Mouse (Mus musculus): ENCODE results near the gene Otulin. TPM values are rescaled to one million over a fixed set of nuclear protein-coding genes. Genes with fewer than 3 reads are reported as not detected.
A peak's percentile ranks its signal among the peaks of the same experiment; 100 is the strongest.

The Otulin gene
- polyA plus RNA-seq, 1 experiment = 100 TPM

DNA sequence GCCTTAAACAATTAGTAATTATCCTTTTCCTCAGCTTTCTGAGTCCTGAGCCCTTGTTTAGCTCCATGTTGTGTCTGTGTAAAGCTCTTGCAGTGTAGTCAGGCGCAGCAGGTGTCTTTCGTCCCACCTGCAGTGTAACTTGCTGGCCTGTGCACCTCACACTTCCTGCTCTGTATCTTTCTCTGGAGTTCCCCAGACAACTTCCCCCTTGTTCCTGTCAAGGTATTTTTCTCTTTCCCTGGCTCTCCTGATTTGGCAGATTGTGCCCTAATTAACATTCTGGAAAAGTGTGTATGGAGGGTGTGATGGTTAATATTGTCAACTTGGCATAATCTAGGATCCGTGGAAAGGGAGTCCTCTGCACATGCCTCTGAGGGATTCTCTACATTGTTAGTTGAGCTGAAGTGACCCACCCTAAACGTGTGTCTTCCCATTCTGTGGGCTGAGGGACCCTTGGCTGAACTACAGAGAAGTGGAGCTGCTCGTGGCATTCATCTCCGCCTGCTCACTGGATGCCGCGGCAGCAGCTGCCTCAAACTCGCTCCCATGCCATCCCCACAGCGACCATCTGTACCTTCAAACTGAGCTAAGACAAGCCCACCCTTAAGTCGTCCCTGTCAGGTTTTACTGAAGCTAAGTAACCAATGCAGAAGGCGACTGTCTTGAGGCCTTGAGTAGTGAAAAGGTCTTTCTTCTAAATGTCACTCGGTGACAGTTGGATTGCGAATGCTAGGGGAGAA, 42.2 kb downstream of the Otulin start:
- no peak overlapping the region for H3K27ac ChIP-seq (ENCODE audit: insufficient read depth, low read depth, low read length)
- no peak overlapping the region for H3K4me3 ChIP-seq (ENCODE audit: insufficient read depth, low read length)
- H3K4me1 ChIP-seq (ENCODE audit: control insufficient read depth, insufficient read depth, low read length) = peaks cover 15% of the 10 kb centered on the region
- TF ChIP-seq POLR2A (IDR thresholded peaks at IDR 0.05; ENCODE audit: borderline replicate concordance, low read depth, low read length) = no peak
- no peak for TF ChIP-seq CTCF (IDR thresholded peaks at IDR 0.05; ENCODE audit: low read depth, low read length)

DNA sequence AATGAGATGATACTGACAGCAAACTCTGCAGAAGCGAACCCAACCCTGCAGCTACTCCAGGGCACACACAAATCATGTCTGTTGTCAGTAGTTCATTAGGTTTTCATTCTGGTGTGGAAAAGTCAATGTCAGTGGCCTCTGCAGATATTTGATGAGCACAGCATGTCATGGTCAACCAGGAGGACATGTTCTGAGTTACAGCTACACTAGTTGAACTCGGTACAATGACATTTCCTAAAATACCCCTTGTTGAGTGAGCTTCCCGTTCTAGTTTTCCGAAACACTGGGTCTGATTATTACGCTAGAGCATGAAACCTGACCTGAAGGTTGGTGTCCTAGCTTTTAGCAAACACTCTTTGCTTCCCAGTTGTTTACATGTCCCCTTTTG, 44.4 kb downstream of the Otulin start:
- no peak for TF ChIP-seq POLR2A (IDR thresholded peaks at IDR 0.05; ENCODE audit: borderline replicate concordance, low read depth, low read length)
- TF ChIP-seq CTCF (IDR thresholded peaks at IDR 0.05; ENCODE audit: low read depth, low read length) = no peak
- Histone ChIP-seq H3K4me1 (ENCODE audit: control insufficient read depth, insufficient read depth, low read length) (peaks cover 13% of the 10 kb centered on the region), H3K27ac (ENCODE audit: insufficient read depth, low read depth, low read length) (no peak overlapping the region), H3K4me3 (ENCODE audit: insufficient read depth, low read length) (no peak overlapping the region)

- H3K27ac ChIP-seq (ENCODE audit: insufficient read depth, low read depth, low read length) = no peak overlapping the region
- H3K4me1 ChIP-seq (ENCODE audit: control insufficient read depth, insufficient read depth, low read length) = peaks cover 13% of the 10 kb centered on the region
- no peak for TF ChIP-seq POLR2A (IDR thresholded peaks at IDR 0.05; ENCODE audit: borderline replicate concordance, low read depth, low read length)
- no peak for TF ChIP-seq CTCF (IDR thresholded peaks at IDR 0.05; ENCODE audit: low read depth, low read length)
- H3K4me3 ChIP-seq (ENCODE audit: insufficient read depth, low read length) = no peak overlapping the region
Observed at GRCm38 (mm10) chr15:27585466-27586092, 44.9 kb downstream of the Otulin start.

DNA sequence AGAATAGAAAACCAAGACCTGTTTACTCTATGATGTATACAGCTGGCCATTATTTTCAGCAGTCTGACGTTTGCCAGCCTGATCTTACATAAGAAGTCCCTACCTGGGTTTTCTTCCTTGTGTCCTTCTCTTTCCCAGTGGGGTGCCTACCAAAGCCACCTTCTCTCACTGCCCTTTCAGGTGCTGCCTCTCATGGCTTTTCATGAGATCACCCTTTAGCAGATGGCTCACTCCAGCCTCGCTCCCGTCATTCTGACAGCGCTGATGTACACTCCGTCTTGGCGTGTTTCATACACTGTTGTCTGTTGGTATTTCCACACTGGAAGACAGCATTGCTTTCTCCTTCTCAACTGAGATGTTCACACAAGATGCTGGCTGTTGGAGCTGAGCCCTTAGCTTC, 46.9 kb downstream of the Otulin start:
- TF ChIP-seq POLR2A (IDR thresholded peaks at IDR 0.05; ENCODE audit: borderline replicate concordance, low read depth, low read length) (no peak), CTCF (IDR thresholded peaks at IDR 0.05; ENCODE audit: low read depth, low read length) (no peak)
- Histone ChIP-seq H3K4me1 (ENCODE audit: control insufficient read depth, insufficient read depth, low read length) (no peaks in the 10 kb centered on the region; the same call in 1 of the 2 replicates), H3K4me3 (ENCODE audit: insufficient read depth, low read length) (no peak overlapping the region), H3K27ac (ENCODE audit: insufficient read depth, low read depth, low read length) (no peak overlapping the region)

DNA sequence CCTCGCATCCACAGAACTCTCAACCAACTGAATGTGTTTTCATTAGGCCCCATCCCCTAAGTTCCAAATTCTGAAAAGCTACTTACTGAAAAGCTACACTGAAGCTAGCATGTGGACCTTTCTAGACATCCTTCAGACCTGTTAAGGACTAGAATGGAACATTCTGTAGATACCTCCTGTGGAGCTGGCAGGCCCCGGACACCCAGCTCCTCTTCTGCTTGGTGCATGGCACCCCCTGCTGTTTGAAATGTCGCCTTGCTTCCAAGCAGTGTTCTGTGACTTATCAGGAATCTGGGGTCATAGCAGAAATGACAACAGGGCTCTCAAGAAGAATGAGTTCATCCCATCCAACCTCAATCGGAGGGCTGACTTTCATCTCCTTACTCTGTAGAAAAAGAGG, 47.5 kb downstream of the Otulin start:
- Histone ChIP-seq H3K27ac (ENCODE audit: insufficient read depth, low read depth, low read length) (no peak overlapping the region), H3K4me1 (ENCODE audit: control insufficient read depth, insufficient read depth, low read length) (no peaks in the 10 kb centered on the region; the same call in 1 of the 2 replicates), H3K4me3 (ENCODE audit: insufficient read depth, low read length) (no peak overlapping the region)
- TF ChIP-seq CTCF (IDR thresholded peaks at IDR 0.05; ENCODE audit: low read depth, low read length) (peak; percentile 28; the same call in 1 of the 2 replicates), POLR2A (IDR thresholded peaks at IDR 0.05; ENCODE audit: borderline replicate concordance, low read depth, low read length) (no peak)

GRCm38 (mm10) chr15:27582428-27582827, 48.1 kb downstream of the Otulin start:
- H3K27ac ChIP-seq (ENCODE audit: insufficient read depth, low read depth, low read length) = no peak overlapping the region
- no peak for TF ChIP-seq CTCF (IDR thresholded peaks at IDR 0.05; ENCODE audit: low read depth, low read length)
- no peak for TF ChIP-seq POLR2A (IDR thresholded peaks at IDR 0.05; ENCODE audit: borderline replicate concordance, low read depth, low read length)
- no peaks in the 10 kb centered on the region; the same call in 1 of the 2 replicates for H3K4me1 ChIP-seq (ENCODE audit: control insufficient read depth, insufficient read depth, low read length)
- no peak overlapping the region for H3K4me3 ChIP-seq (ENCODE audit: insufficient read depth, low read length)

DNA sequence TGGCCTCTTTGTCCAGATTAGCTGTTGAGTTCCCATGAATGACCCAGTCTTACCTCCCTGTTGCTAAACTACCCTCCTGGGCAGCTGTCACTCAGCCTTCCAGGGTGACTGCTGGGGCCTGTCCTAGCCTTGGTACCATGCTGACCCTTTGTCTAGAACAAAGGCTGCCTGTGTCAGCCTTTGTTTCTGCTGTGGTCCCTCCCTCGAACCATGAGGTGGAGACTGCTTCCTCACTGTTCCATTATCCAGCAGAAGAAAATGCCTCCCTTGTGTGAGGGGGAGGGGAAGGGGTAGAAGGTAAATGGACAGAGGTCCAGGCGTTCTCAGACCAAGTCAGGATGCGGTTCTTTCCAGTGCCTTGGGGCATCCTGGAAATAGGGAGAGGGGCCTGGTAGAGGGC, 48.9 kb downstream of the Otulin start:
- H3K4me1 ChIP-seq (ENCODE audit: control insufficient read depth, insufficient read depth, low read length) = no peaks in the 10 kb centered on the region; the same call in 1 of the 2 replicates
- H3K27ac ChIP-seq (ENCODE audit: insufficient read depth, low read depth, low read length) = no peak overlapping the region
- no peak overlapping the region for H3K4me3 ChIP-seq (ENCODE audit: insufficient read depth, low read length)
- TF ChIP-seq CTCF (IDR thresholded peaks at IDR 0.05; ENCODE audit: low read depth, low read length) (no peak), POLR2A (IDR thresholded peaks at IDR 0.05; ENCODE audit: borderline replicate concordance, low read depth, low read length) (no peak)

DNA sequence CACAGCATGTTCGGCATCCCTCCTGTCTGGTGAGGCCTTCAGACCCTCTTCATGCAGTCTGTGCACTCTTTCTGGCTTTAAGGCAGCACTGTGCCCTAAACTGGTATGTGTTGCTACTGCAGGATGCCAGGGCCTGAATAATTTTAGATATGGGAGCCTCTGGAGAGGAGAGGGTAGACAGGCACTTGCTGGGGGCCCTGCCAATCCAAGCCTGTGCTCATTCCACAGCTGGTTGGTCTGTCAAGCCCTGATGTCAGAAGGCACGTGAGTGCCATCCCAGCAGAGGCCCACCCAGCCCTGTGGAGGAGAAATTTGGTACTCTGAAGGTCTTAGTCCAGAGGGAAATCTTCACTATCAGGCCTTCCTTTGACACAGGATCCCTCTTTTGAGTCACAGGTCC, 49.7 kb downstream of the Otulin start:
- H3K27ac ChIP-seq (ENCODE audit: insufficient read depth, low read depth, low read length) = no peak overlapping the region
- H3K4me1 ChIP-seq (ENCODE audit: control insufficient read depth, insufficient read depth, low read length) = no peaks in the 10 kb centered on the region; the same call in 1 of the 2 replicates
- no peak overlapping the region for H3K4me3 ChIP-seq (ENCODE audit: insufficient read depth, low read length)
- TF ChIP-seq POLR2A (IDR thresholded peaks at IDR 0.05; ENCODE audit: borderline replicate concordance, low read depth, low read length) (no peak), CTCF (IDR thresholded peaks at IDR 0.05; ENCODE audit: low read depth, low read length) (no peak)

DNA sequence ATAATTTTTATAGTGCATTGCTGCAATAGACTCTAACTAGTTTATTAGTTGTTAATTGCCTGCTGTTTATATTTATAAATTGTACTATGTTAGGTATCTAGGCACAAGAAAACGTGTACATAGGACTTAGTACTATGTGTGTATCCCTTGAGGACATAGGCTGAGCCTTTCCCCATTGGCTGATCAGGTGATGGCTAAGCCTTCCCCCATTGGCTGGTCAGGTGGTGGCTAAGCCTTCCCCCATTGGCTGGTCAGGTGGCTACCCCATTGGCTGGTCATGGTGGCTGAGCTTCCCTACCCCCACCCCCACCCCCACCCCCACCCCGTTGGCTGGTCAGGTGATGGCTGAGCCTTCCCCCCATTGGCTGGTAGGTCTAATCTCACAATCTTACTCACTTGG, 50.6 kb downstream of the Otulin start:
- Histone ChIP-seq H3K4me3 (ENCODE audit: insufficient read depth, low read length) (no peak overlapping the region), H3K27ac (ENCODE audit: insufficient read depth, low read depth, low read length) (no peak overlapping the region), H3K4me1 (ENCODE audit: control insufficient read depth, insufficient read depth, low read length) (no peaks in the 10 kb centered on the region; the same call in 1 of the 2 replicates)
- no peak for TF ChIP-seq POLR2A (IDR thresholded peaks at IDR 0.05; ENCODE audit: borderline replicate concordance, low read depth, low read length)
- no peak for TF ChIP-seq CTCF (IDR thresholded peaks at IDR 0.05; ENCODE audit: low read depth, low read length)

DNA sequence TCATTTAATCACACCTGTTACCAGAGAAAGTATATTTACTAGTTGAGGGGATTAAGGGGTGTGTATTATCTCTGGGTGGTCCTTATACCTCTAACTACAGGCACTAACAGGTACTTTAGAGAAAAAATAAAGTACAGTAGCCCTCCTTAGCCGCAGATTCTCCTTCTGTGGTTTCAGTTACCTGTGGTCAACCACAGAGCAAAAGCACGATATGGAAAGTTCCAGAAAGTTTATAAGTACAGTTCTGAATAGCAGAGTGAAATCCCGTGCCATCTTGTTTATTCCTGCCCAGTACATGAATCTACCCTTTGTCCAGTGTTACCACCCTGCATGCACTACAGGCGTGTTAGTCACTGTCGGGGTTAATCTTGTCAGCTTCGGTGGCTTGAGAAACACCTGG, 51.6 kb downstream of the Otulin start:
- Histone ChIP-seq H3K4me1 (ENCODE audit: control insufficient read depth, insufficient read depth, low read length) (no peaks in the 10 kb centered on the region; the same call in 1 of the 2 replicates), H3K27ac (ENCODE audit: insufficient read depth, low read depth, low read length) (no peak overlapping the region), H3K4me3 (ENCODE audit: insufficient read depth, low read length) (no peak overlapping the region)
- TF ChIP-seq POLR2A (IDR thresholded peaks at IDR 0.05; ENCODE audit: borderline replicate concordance, low read depth, low read length) (no peak), CTCF (IDR thresholded peaks at IDR 0.05; ENCODE audit: low read depth, low read length) (no peak)
